Mouse (Mus musculus): ENCODE results near the gene Nudcd3. TPM values are rescaled to one million over a fixed set of nuclear protein-coding genes. Genes with fewer than 3 reads are reported as not detected.

Nudcd3 gene
- total and polyA plus RNA-seq, 2 experiments from 2014 or later: 29.2 to 37.8 TPM

DNA sequence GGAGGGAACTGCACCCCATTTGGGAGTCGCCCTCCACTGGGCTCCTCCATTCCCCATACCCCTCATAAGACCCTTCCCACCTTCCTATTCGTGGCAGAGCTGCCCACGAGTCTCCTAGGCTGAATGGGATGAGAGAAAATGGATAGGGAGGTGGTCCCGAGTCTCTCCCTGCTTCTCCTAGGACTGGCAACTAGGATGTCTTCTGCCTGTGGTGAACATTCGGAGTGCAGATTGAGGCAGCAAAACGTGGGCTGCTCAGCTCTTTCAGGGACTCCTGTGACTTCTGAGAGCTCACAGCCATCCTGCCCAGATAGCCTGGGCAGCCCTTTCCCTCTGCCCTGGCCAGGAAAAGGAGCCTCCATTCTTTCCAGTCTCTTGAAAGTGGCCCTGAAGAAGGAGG lies 134.0 kb downstream of the Nudcd3 start, which contains the start of gene Camk2b:
Gene Camk2b (minus strand): TSS at position 187 of the 400 bp plus-strand sequence.
- peak within 1 kb of the TSS; percentile 93 for H3K4me2 ChIP-seq (ENCODE audit: low read depth, low read length)
- ATAC-seq (ENCODE audit: insufficient read depth, low read depth) (no peak), DNase-seq (ENCODE audit: low spot score) (no peak)
- H3K4me1 ChIP-seq (ENCODE audit: control insufficient read depth, insufficient read depth): peaks cover 9% of the 10 kb centered on the region; the same call in 1 of the 2 replicates
- peaks cover 71% of the 10 kb centered on the region for H3K27me3 ChIP-seq (ENCODE audit: control insufficient read depth, insufficient read depth, low read length)
- peak within 1 kb of the TSS; percentile 21; the same call in 1 of the 2 replicates for H3K9ac ChIP-seq (replicated peaks; ENCODE audit: low read depth, low read length)
- TF ChIP-seq CTCF (IDR thresholded peaks at IDR 0.05; ENCODE audit: low read depth) (no peak), EP300 (IDR thresholded peaks at IDR 0.05; ENCODE audit: low read depth) (no peak)
- H3K4me3 ChIP-seq (ENCODE audit: low read depth, low read length): peak within 1 kb of the TSS; percentile 55
- WGBS: 16% methylated on average over 6 of the region's 6 CpGs
- H3K9me3 ChIP-seq (replicated peaks; ENCODE audit: control insufficient read depth, low read length): no peaks in the 10 kb centered on the region
- no peak within 1 kb of the TSS for H3K27ac ChIP-seq (ENCODE audit: low read depth)
- no peaks in the 10 kb centered on the region for H3K36me3 ChIP-seq (replicated peaks; ENCODE audit: control insufficient read depth, insufficient read depth, low read length)

DNA sequence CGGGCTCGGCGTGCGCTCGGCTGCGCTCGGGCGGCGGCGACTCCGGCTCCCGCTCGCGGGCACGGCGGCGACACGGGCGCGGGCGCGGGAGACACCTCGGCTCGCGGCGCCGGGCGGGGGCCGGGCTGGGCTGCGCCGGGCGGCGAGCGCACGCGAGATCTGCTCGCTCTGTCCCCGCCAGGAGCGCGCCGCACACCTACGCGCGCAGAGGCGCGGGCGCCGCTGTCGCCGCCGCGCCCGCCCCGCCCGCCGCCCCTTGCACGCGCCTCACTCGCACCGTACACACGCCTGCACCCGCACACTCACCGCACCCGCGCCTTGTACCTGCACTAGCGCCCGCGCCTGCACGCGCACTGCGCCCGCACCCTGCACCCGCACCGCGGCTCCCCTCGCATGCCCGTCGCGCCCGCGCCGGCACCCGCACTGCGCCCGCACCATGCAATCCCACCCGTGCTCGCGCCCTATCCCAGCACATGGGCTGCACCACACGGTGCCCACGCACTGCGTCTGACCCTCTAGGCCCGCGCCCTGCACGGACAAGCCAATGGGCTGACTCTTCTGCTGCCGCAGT lies 134.6 kb downstream of the Nudcd3 start:
- Histone ChIP-seq H3K9ac (replicated peaks; ENCODE audit: low read depth, low read length) (peak overlapping the region; percentile 21; the same call in 1 of the 2 replicates), H3K4me3 (ENCODE audit: low read depth, low read length) (peak overlapping the region; percentile 55), H3K27me3 (ENCODE audit: control insufficient read depth, insufficient read depth, low read length) (peaks cover 69% of the 10 kb centered on the region), H3K4me2 (ENCODE audit: low read depth, low read length) (peak overlapping the region; percentile 93), H3K36me3 (replicated peaks; ENCODE audit: control insufficient read depth, insufficient read depth, low read length) (no peaks in the 10 kb centered on the region), H3K27ac (ENCODE audit: low read depth) (no peak overlapping the region), H3K9me3 (replicated peaks; ENCODE audit: control insufficient read depth, low read length) (no peaks in the 10 kb centered on the region), H3K4me1 (ENCODE audit: control insufficient read depth, insufficient read depth) (peaks cover 9% of the 10 kb centered on the region; the same call in 1 of the 2 replicates)
- ATAC-seq (ENCODE audit: insufficient read depth, low read depth) (no peak; the same call in none of the 2 replicates), DNase-seq (ENCODE audit: low spot score) (peak; percentile 14)
- 2% methylated on average over 43 of the region's 95 CpGs for WGBS
- TF ChIP-seq CTCF (IDR thresholded peaks at IDR 0.05; ENCODE audit: low read depth) (no peak), EP300 (IDR thresholded peaks at IDR 0.05; ENCODE audit: low read depth) (no peak)

DNA sequence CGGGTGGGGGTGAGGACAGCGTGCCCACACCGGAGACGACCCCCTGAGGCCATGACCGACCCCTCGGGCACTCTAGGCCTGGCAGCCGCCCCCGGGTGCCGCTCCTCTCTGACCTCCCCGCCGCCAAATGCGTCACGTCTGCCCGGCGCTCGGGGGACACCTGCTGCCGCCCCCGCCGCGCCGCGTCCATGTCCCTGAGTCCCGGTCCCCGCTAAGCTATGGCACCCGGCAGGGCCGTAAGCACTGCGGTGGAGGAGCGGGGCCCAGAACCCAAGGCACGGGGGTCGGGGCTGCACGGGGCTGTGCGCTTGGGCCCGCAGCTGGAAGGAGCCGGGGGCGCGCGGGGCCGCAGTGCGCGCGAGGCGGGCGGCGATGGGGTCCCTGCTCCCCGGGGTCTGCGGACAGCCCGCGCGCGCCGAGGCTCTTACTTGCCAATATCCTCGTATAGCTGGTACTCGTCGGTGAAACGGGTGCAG lies 135.1 kb downstream of the Nudcd3 start:
- no peak for DNase-seq (ENCODE audit: low spot score)
- Histone ChIP-seq H3K4me1 (ENCODE audit: control insufficient read depth, insufficient read depth) (peaks cover 9% of the 10 kb centered on the region; the same call in 1 of the 2 replicates), H3K4me3 (ENCODE audit: low read depth, low read length) (peak overlapping the region; percentile 55), H3K36me3 (replicated peaks; ENCODE audit: control insufficient read depth, insufficient read depth, low read length) (no peaks in the 10 kb centered on the region), H3K27me3 (ENCODE audit: control insufficient read depth, insufficient read depth, low read length) (peaks cover 67% of the 10 kb centered on the region), H3K4me2 (ENCODE audit: low read depth, low read length) (peak overlapping the region; percentile 93), H3K9me3 (replicated peaks; ENCODE audit: control insufficient read depth, low read length) (no peaks in the 10 kb centered on the region), H3K27ac (ENCODE audit: low read depth) (no peak overlapping the region), H3K9ac (replicated peaks; ENCODE audit: low read depth, low read length) (peak overlapping the region; percentile 21; the same call in 1 of the 2 replicates)
- TF ChIP-seq CTCF (IDR thresholded peaks at IDR 0.05; ENCODE audit: low read depth) (no peak), EP300 (IDR thresholded peaks at IDR 0.05; ENCODE audit: low read depth) (no peak)
- WGBS: 2% methylated on average over 43 of the region's 55 CpGs
- ATAC-seq (ENCODE audit: insufficient read depth, low read depth): 0 out of 2 replicates have a peak, but pooled peaks have one; percentile 18

DNA sequence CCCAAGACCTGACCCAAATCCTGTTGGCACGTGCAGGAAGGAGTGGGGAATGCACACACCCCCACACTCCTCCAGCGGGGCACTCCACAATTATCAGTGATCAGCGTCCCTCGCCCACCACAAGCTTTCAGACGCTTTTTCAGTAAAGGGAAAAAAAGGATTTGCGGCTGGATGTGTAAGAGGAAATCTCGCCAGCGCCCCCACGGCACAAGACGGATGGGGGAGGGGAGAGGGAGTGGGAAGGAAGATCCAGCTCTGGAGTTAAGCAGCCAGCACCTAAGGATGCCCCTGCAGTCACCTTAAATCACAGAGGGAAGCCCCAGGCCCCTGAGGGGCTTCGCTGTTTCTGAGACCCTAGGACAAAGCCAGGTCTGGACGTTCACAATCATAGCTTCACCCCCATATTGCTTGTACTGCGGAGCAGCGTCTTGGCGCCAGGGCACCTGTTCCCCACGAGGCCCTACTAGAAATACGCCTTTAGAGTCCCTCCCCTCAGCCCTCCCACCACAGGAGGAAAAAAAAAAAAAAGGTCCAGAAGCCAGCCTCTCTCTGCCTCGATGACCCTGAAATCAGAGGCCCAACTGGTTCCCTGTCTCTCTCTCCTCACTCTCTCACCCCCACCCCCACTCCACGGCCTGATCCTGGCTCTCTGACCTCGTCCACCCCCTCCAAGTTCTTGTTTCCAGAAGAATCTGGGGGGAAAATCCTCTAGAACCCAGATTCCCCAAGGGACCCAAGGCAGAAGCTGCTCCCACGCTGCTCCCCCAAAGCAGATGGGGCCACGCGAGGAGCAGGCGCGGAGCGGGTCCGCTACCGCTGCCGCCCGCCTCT lies 135.8 kb downstream of the Nudcd3 start:
- Histone ChIP-seq H3K27ac (ENCODE audit: low read depth) (no peak overlapping the region), H3K4me2 (ENCODE audit: low read depth, low read length) (peak overlapping the region; percentile 93), H3K9me3 (replicated peaks; ENCODE audit: control insufficient read depth, low read length) (no peaks in the 10 kb centered on the region), H3K36me3 (replicated peaks; ENCODE audit: control insufficient read depth, insufficient read depth, low read length) (no peaks in the 10 kb centered on the region), H3K4me1 (ENCODE audit: control insufficient read depth, insufficient read depth) (peaks cover 9% of the 10 kb centered on the region; the same call in 1 of the 2 replicates), H3K9ac (replicated peaks; ENCODE audit: low read depth, low read length) (0 out of 2 replicates have a peak overlapping the region, but pooled peaks have one; percentile 21), H3K4me3 (ENCODE audit: low read depth, low read length) (peak overlapping the region; percentile 55), H3K27me3 (ENCODE audit: control insufficient read depth, insufficient read depth, low read length) (peaks cover 64% of the 10 kb centered on the region)
- WGBS: 5% methylated on average over 29 of the region's 30 CpGs
- TF ChIP-seq EP300 (IDR thresholded peaks at IDR 0.05; ENCODE audit: low read depth) (no peak), CTCF (IDR thresholded peaks at IDR 0.05; ENCODE audit: low read depth) (no peak)
- ATAC-seq (ENCODE audit: insufficient read depth, low read depth) (no peak), DNase-seq (ENCODE audit: low spot score) (no peak)

DNA sequence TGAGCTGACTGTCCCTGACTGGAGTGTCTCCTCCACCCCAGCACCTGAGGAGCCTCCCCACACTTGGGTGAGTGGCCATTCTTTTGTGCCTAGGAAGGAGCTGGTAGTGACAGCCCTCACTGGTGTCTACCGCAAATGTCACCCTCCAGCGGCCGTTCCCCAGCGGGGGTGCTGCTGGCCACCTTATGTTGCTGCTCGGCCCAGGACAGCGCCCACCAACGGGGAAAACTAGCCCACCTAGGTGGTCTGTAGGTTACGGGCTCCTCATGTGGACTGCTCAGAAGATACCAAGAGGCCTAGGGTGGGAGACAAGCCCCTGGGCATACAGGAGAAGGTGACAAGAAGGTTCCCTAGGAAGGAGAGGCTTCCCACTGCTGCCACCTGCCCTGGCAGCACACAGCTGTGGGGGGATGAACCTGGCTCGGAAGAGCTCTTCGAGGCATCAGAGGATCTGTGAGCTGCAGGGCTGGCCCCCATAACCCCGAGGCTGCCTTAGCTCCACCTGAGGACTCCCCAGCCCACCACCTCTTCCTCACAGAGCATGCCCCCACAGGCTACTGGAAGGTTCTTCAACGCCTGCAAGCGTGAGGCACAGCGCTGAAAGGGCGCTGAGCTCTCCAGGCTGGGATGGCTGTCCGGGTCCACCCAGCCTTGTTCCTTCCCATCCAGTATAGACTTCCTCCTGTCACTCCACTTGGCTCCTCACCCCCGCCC lies 136.6 kb downstream of the Nudcd3 start:
- Histone ChIP-seq H3K4me1 (ENCODE audit: control insufficient read depth, insufficient read depth) (peaks cover 9% of the 10 kb centered on the region; the same call in 1 of the 2 replicates), H3K27me3 (ENCODE audit: control insufficient read depth, insufficient read depth, low read length) (peaks cover 57% of the 10 kb centered on the region), H3K36me3 (replicated peaks; ENCODE audit: control insufficient read depth, insufficient read depth, low read length) (no peaks in the 10 kb centered on the region), H3K4me2 (ENCODE audit: low read depth, low read length) (peak overlapping the region; percentile 31; the same call in 1 of the 2 replicates), H3K4me3 (ENCODE audit: low read depth, low read length) (peak overlapping the region; percentile 12; the same call in 1 of the 2 replicates), H3K27ac (ENCODE audit: low read depth) (no peak overlapping the region), H3K9ac (replicated peaks; ENCODE audit: low read depth, low read length) (no peak overlapping the region), H3K9me3 (replicated peaks; ENCODE audit: control insufficient read depth, low read length) (no peaks in the 10 kb centered on the region)
- DNase-seq (ENCODE audit: low spot score): no peak
- no peak for ATAC-seq (ENCODE audit: insufficient read depth, low read depth)
- TF ChIP-seq EP300 (IDR thresholded peaks at IDR 0.05; ENCODE audit: low read depth) (no peak), CTCF (IDR thresholded peaks at IDR 0.05; ENCODE audit: low read depth) (no peak)
- WGBS: 45% methylated on average over 17 of the region's 17 CpGs

Data from heart, postnatal 0 days (tissue).